Mouse (Mus musculus): ENCODE data around the gene Acacb.

Acacb gene

GRCm38 (mm10) chr5:114269499-114269898 is 123.2 kb downstream of the Acacb start:
- no peak for DNase-seq (ENCODE audit: low spot score)

GRCm38 (mm10) chr5:114269984-114270383 is 123.6 kb downstream of the Acacb start:
- no peak for DNase-seq (ENCODE audit: low spot score)

DNA sequence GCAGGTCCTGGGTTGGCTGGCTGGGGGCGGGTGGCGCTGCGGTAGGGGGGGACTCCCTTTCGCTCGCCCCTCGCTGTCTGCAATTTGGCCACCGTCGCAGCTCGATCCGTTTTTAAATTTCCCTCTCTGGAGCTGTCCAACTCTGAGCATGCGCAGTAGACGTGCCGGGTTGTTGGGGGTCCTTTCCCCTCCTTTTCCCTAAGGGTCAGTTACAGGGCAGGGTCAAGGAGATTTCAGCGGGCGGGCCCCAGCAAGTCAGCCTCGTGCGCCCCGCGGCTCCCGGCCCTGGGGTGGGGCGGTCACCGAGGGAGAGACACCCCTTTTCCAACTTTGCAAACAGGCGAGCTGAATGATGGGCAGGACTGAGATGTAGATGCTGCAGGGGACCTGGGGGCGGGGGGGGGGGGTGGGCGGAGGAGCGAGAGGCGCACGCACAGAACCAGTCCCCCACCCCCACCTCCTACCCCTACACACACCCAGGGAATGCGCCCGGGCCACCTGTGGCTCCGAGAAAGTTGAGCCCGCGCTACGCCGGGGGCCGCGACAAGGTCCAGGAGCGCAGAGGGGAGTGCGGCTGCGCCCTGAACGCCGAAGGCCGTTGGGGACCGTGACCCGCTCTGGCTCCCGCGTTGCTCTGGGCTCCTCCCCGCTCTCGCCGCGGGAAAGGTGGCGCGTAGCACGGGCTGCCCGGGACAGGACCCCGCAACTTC is 127.5 kb downstream of the Acacb start, which contains the start of gene Foxn4:
Gene Foxn4 (minus strand): TSS at position 115 of the 710 bp plus-strand sequence.
- no peak for DNase-seq (ENCODE audit: low spot score)

- no peak for DNase-seq (ENCODE audit: low spot score)
Measured at GRCm38 (mm10) chr5:114275339-114275738, 129.0 kb downstream of the Acacb start.

DNA sequence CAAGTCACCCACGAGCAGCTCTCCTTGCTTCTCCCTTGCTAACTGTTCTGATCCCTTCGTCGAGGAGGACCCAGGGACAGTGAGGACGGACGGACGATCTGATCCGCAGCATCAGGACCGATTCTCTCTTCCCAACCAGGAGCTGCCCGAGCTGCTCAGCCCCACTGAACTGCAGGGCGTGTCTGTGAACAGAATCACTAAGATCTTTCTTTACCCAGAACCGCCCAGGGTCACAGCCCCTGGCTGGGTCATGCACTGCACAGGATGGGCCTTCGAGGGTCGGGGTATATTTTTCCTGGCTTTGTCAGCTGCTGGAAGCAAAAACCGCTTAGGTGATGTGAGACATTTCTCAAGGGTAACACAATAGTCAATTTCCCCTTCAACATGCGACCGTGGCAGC is 129.7 kb downstream of the Acacb start:
- no peak for DNase-seq (ENCODE audit: low spot score)

GRCm38 (mm10) chr5:114279382-114280143 is 133.2 kb downstream of the Acacb start:
- DNase-seq (ENCODE audit: low spot score) = no peak

DNA sequence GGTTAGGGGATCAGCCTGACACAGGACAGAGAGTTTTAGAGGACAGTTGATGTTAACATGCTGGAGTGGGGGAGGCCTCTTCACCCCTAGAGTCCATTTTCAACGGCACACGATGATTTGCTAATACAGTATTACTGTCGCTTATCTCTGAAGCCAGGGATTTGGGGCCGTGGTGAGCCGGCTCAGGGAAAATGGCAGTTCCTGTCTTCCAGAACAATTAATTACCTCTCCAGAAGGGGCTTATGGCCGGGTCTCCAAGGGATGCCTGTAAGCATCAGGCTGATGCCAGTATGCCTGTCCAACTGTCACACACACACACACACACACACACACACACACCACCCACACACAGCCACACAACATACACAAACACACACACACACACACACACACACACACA is 136.0 kb downstream of the Acacb start:
- DNase-seq (ENCODE audit: low spot score) = no peak

DNA sequence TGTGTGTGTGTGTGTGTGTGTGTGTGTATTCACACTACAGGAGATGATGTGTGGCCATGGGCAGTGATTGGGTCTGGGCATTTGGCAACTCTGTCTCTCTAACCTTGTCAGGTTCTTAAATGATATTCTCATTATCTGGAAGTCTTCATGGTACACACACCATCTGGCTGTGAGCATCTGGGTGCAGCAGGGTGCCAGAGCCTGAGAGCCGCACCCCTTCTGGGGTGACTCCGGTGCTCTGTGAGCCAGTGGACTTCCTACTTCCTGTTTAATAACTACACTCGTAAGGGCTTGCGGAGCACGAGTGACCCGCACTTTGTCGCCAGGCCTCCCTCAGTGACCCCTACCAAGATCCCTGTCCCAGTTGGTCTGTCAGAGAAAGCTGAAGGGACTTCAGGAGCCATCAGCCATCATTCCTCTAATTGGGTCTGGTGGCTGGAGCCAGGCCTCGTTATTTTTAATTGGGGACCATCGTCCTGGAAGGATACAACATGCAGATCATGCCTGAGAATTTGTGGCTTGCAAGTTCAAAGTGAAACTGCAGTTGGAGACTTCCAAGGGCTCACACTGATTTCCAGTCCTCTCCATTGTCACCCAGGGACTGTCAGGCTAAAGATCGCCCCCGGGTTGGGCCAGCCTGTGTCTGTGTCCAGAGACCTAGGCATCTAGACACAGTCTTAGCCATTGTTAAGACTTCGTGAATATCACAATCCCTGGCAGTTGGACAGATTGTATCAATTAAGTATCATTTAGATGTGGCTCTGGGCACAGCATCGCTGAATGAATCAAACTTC is 138.5 kb downstream of the Acacb start:
- no peak for DNase-seq (ENCODE audit: low spot score)

- no peak for DNase-seq (ENCODE audit: low spot score)
Measured at GRCm38 (mm10) chr5:114285398-114285700, 139.0 kb downstream of the Acacb start.

DNA sequence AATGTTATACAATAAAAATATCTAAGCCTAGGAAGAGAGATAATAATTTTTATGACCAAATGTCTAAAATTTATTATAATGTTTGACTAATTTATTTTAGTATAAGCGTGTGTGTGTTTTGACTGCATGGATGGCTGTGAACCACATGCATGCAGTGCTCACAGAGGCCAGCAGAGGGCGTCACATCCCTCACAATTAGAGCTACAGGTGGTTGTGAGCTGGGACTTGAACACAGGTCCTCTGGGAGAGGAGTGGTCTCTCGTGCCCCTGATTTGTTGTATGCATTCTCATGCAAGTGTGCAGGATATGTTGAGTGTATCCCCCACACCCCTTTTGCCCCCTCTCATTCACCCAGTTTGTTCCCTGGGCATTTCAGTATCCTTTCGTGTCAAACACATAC is 139.8 kb downstream of the Acacb start:
- DNase-seq (ENCODE audit: low spot score) = no peak

DNA sequence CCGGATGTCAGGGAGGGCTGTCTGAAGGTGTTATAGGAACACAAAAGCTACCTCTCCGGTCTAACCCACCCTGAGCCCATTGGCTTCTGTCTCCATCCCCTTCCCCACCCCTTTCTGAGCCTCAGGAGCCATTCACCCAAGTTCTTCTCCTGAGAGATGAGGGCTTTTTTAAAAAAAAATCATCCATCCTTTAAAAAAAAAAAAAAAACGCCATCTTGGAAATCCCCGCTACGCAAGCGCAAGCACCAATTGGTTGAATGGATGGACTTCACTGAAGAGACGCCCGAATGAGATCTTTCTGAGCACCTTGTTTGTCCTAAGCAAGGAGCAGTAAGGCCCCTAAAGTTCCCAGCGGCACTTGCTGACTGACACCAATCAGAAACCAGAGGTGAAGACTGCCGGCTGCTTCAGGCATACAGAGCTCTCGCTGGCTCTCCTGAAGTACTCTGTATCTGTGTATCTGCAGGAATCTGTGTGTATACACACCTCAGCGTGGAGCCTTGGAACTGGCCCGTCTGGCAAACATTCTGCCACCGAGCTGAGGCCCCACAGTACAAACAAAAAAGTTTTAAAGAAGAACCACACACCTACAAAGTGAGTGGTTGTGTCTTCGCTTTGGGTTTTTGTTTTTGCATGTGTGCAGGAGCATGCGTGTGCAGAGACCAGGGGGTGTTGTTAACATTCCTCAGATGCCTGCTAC is 140.7 kb downstream of the Acacb start:
- DNase-seq (ENCODE audit: low spot score) = no peak

GRCm38 (mm10) chr5:114288396-114288795 is 142.1 kb downstream of the Acacb start:
- no peak for DNase-seq (ENCODE audit: low spot score)

- no peak for DNase-seq (ENCODE audit: low spot score)
Measured at GRCm38 (mm10) chr5:114288874-114289273, 142.5 kb downstream of the Acacb start, which contains the start of gene Myo1h. Gene Myo1h (plus strand): TSS chr5:114289166.

- no peak for DNase-seq (ENCODE audit: low spot score)
Measured at GRCm38 (mm10) chr5:114290004-114290403, 143.7 kb downstream of the Acacb start.

DNA sequence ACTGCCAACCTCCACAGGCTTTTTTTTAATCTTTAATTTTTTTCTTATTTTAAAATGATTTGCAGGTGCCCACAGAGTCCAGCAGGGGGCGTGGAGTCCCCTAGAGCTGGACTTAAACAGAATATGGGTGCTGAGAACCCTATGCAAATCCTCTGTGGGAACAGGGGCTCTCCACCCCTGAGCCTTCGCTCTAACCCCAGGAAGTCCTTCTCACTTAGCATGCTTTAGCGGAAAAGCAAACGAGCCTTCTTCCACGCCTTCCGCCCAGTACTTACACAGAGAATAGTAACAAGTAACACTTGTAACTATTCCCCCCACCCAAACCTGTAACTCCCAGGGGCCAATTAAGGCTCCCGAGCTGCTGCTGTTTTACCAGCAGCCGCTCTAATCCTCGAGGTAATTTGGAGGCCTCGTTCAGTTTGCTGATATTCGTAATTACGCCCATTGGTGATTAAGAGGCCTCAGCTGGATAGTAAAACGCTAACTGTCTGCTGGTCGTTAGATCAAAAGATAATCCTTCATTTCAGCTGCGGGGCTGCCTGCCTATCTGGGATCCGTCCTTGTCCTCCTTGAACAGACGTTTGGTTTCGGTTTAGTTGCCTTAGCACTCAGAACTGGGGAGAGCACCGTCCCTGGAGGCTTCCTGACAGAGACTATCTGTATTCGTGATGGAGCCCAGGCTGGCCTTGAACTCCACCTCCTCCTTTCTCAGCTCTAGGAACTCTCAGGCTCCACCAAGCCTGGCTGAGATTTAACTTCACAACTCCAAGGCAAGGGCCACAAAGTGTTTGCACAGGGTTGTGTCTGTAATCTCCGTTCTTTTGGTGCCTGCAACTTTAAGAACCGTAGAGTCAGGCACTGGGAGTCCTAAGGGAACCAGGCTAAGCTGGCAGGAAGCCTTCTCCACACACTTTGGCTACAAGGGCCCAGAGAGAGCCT is 150.6 kb downstream of the Acacb start:
- DNase-seq (ENCODE audit: low spot score) = no peak

DNA sequence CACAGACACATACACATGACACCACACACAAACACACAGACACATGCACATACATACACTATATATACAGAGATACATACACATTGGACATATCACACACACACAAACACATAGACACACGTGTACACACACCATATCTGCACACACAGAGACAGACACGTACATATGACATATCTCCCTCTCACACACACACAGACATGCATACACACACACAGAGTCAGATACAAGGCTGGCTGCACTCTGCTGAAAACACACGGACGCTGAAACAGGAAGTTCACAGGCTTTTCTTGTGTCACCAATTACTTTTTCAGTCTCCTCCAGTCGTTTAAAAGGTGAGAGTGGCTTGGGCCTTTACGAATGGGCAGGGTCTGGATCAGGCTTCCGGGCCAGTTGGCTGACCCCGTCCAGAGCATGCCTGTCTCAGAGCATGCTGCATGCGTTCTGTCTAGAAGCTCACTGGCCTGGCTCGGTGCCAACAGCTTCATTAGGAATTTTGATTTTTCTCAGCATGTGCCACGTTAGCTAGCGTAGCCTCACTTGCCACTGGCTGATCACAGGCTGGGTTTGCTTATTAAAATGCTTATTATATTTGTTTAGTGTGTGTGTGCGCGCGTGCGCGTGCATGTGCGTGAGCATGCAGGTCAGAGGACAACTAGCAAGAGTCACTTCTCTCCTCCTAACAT is 152.0 kb downstream of the Acacb start:
- DNase-seq (ENCODE audit: low spot score) = no peak

DNA sequence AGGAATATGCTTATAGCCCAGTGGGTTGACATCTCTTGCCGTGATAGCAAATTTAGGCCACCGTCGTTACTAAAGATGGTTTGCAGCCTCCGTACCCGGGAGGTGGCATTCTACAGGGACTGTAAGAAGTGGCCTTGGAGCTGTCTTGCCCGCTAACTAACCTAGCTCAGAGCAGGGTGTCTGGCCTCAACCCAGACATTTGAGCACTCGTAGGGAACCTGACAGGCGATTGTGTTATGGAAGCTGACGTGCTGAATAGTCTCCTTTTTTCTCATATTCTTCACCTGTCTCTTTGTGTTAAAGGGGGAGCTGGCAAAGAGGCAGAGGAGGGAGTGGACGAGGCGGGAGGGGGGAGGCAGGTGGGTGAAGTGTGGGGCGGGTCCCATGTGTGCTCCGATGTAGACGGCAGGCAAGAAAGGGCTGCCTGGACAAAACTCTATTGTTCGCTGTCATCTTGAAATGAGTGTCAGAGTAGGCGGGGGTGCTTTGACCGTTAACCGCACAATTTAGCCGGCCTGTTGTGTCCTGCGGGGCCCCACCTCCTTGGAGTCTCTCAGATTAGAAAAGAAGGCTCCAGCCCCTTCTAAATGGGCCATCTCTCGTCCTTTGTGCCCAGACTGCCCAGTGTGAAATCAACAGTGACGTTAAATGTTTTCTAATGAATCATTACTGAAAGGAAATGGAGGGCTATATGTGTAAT is 153.0 kb downstream of the Acacb start:
- no peak for DNase-seq (ENCODE audit: low spot score)

GRCm38 (mm10) chr5:114299883-114300610 is 153.7 kb downstream of the Acacb start:
- no peak for DNase-seq (ENCODE audit: low spot score)
